Mouse (Mus musculus) thymus, adult 2 months (tissue): ENCODE measurements at regions not wholly inside any gene's neighbourhood (a gene's known extent, or its start where the extent isn't known, plus 50 kb on each side); places are given as distances from the start of the nearest gene placed in this dataset.

Source experiments
- CTCF ChIP-seq: fragments of 200-500 bp; IDR thresholded peaks from 2 replicates; pipeline ENCODE4 v1.5.1; 2012; ENCODE audit warnings: mild to moderate bottlenecking, control low read depth, low read length, moderate library complexity, borderline replicate concordance; ENCODE audit not compliant: control insufficient read depth, poor library complexity, insufficient read depth; ENCODE audit errors: extremely low read depth
- POLR2A ChIP-seq: fragments of 200-500 bp; IDR thresholded peaks from 2 replicates; pipeline ENCODE4 v1.6.1; 2012; ENCODE audit warnings: mild to moderate bottlenecking, low read length, control low read depth, moderate library complexity; ENCODE audit not compliant: control insufficient read depth, poor library complexity, insufficient read depth; ENCODE audit errors: extremely low read depth

GRCm38 (mm10) chr3:62241031-62241430, 97.1 kb upstream of the Arhgef26 start:
- TF ChIP-seq POLR2A, result no peak
- TF ChIP-seq CTCF, result no peak
